Mouse (Mus musculus) ES-Bruce4 (cell line): ENCODE results near the gene 1700001J03Rik.

Experiments used
- CTCF ChIP-seq: IDR thresholded peaks from one replicate; pipeline ENCODE4 v1.8.1; 2011; ENCODE audit warnings: low read depth, low read length
- EP300 ChIP-seq: IDR thresholded peaks from 2 replicates; pipeline ENCODE4 v1.6.1; 2011; ENCODE audit warnings: low read depth, low read length; ENCODE audit not compliant: insufficient read depth
- POLR2A ChIP-seq: IDR thresholded peaks from one replicate; pipeline ENCODE4 v1.8.1; 2011; ENCODE audit warnings: low read length; ENCODE audit not compliant: insufficient read depth

DNA sequence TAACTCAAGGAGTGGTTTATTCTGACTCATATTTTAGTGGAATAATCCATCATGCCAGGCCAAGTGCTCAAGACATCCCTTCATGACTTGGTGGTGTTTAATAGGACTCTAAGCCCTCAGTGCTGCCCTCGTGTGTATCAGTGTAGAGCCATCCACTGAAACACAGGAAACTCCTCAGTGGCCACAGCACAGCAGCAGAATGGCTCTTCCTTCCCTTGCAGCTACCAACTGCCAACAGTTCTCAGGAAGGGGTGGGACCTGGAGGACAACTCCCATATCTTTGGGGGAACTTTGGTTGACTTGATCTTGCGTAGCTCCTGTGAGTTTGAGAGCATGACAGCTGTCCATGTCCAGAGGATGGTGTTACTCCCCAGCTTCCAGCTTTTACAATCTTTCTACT is 18.8 kb upstream of the 1700001J03Rik start:
- TF ChIP-seq EP300 = no peak
- no peak for TF ChIP-seq CTCF
- TF ChIP-seq POLR2A = no peak
